Mouse (Mus musculus) heart, embryonic 11.5 days (tissue): ENCODE results near the gene Hgf. TPM values are rescaled to one million over a fixed set of nuclear protein-coding genes. Genes with fewer than 3 reads are reported as not detected.

ENCODE experiments used
- ATAC-seq: fragments of 200-750 bp; cut with Nextera tagmentation; replicated peaks from 2 replicates; pipeline ENCODE4 v1.8.0; 2017; ENCODE audit warnings: moderate library complexity; ENCODE audit not compliant: insufficient number of reproducible peaks, low FRiP score, low TSS enrichment
- H3K27ac ChIP-seq: fragments of 300-500 bp; sonication (generic); 2 replicates; pipeline ENCODE4 v1.5.1; 2014; ENCODE audit warnings: mild to moderate bottlenecking, low read depth, low read length
- H3K27me3 ChIP-seq: fragments of 300-500 bp; sonication (generic); 2 replicates; pipeline ENCODE4 v1.6.1; 2014; ENCODE audit warnings: mild to moderate bottlenecking, low read length, mixed read lengths; ENCODE audit not compliant: control insufficient read depth, insufficient read depth
- H3K36me3 ChIP-seq: fragments of 300-500 bp; sonication (generic); 2 replicates; pipeline ENCODE4 v1.6.1; 2014; ENCODE audit warnings: mild to moderate bottlenecking, low read length, moderate library complexity, mixed read lengths; ENCODE audit not compliant: control insufficient read depth, insufficient read depth
- H3K4me1 ChIP-seq: fragments of 300-500 bp; sonication (generic); 2 replicates; pipeline ENCODE4 v1.6.1; 2014; ENCODE audit warnings: low read length; ENCODE audit not compliant: control insufficient read depth, insufficient read depth
- H3K4me2 ChIP-seq: fragments of 300-500 bp; sonication (generic); 2 replicates; pipeline ENCODE4 v1.6.1; 2014; ENCODE audit warnings: mild to moderate bottlenecking, moderate library complexity
- H3K4me3 ChIP-seq: fragments of 300-500 bp; sonication (generic); 2 replicates; pipeline ENCODE4 v1.5.1; 2014; ENCODE audit warnings: low read depth, low read length
- H3K9ac ChIP-seq: fragments of 300-500 bp; sonication (generic); 2 replicates; pipeline ENCODE4 v1.6.1; 2014; ENCODE audit warnings: mild to moderate bottlenecking, low read depth, low read length, moderate library complexity
- H3K9me3 ChIP-seq: fragments of 300-500 bp; sonication (generic); replicated peaks from 2 replicates; pipeline ENCODE4 v1.6.1; 2016; ENCODE audit warnings: low read length; ENCODE audit not compliant: control insufficient read depth
- WGBS: fragments of 180-500 bp; shearing (Covaris S2); extraction: QIAGEN DNeasy Blood & Tissue Kit; methylation state at CpG from one replicate; pipeline ENCODE4 v1.1.7; 2014; ENCODE audit not compliant: insufficient replicate concordance; 5-methylcytosine and 5-hydroxymethylcytosine counted together
- polyA plus RNA-seq: library from polyadenylated mRNA; unstranded; fragments of >200 nt; fragmentation: Nextera tagmentation; extraction: Ambion mirVana; gene quantifications from 2 replicates; pipeline ENCODE4 v1.2.1, GENCODE M21; 2014

Hgf gene
- polyA plus RNA-seq, 1 experiment from 2014 or later: 2.5 TPM

GRCm38 (mm10) chr5:16568997-16569396 lies 15.7 kb downstream of the Hgf start:
- no peak overlapping the region for H3K27ac ChIP-seq
- H3K9me3 ChIP-seq: no peaks in the 10 kb centered on the region
- H3K36me3 ChIP-seq: no peaks in the 10 kb centered on the region
- H3K4me1 ChIP-seq: no peaks in the 10 kb centered on the region
- H3K9ac ChIP-seq: no peak overlapping the region
- no peaks in the 10 kb centered on the region for H3K27me3 ChIP-seq
- ATAC-seq: no peak
- WGBS: 65% methylated on average over 4 of the region's 4 CpGs
- no peak overlapping the region for H3K4me3 ChIP-seq
- no peak overlapping the region for H3K4me2 ChIP-seq

GRCm38 (mm10) chr5:16577882-16578742 lies 24.8 kb downstream of the Hgf start:
- Histone ChIP-seq H3K36me3 (no peaks in the 10 kb centered on the region), H3K4me1 (no peaks in the 10 kb centered on the region), H3K27ac (no peak overlapping the region), H3K4me3 (no peak overlapping the region), H3K9me3 (no peaks in the 10 kb centered on the region), H3K4me2 (no peak overlapping the region), H3K27me3 (no peaks in the 10 kb centered on the region), H3K9ac (no peak overlapping the region)
- WGBS: 73% methylated on average over 14 of the region's 14 CpGs
- ATAC-seq: no peak

- Histone ChIP-seq H3K27me3 (no peaks in the 10 kb centered on the region), H3K9ac (no peak overlapping the region), H3K4me1 (no peaks in the 10 kb centered on the region), H3K4me2 (no peak overlapping the region), H3K9me3 (no peaks in the 10 kb centered on the region), H3K36me3 (no peaks in the 10 kb centered on the region), H3K4me3 (no peak overlapping the region), H3K27ac (no peak overlapping the region)
- 81% methylated on average over 4 of the region's 4 CpGs for WGBS
- ATAC-seq: no peak
Observed at GRCm38 (mm10) chr5:16595699-16596098, 42.4 kb downstream of the Hgf start.

- Histone ChIP-seq H3K27me3 (no peaks in the 10 kb centered on the region), H3K4me3 (no peak overlapping the region), H3K9me3 (no peaks in the 10 kb centered on the region), H3K9ac (no peak overlapping the region), H3K4me2 (no peak overlapping the region), H3K4me1 (no peaks in the 10 kb centered on the region), H3K27ac (no peak overlapping the region), H3K36me3 (no peaks in the 10 kb centered on the region)
- no peak for ATAC-seq
- 54% methylated on average over 6 of the region's 6 CpGs for WGBS
Observed at GRCm38 (mm10) chr5:16597996-16598395, 44.7 kb downstream of the Hgf start.

- H3K4me1 ChIP-seq: no peaks in the 10 kb centered on the region
- H3K9me3 ChIP-seq: no peaks in the 10 kb centered on the region
- WGBS: 77% methylated on average over 1 of the region's 1 CpGs
- no peaks in the 10 kb centered on the region for H3K27me3 ChIP-seq
- no peak overlapping the region for H3K4me3 ChIP-seq
- H3K4me2 ChIP-seq: no peak overlapping the region
- no peak for ATAC-seq
- H3K36me3 ChIP-seq: no peaks in the 10 kb centered on the region
- no peak overlapping the region for H3K9ac ChIP-seq
- H3K27ac ChIP-seq: no peak overlapping the region
Observed at GRCm38 (mm10) chr5:16601463-16601862, 48.2 kb downstream of the Hgf start.

GRCm38 (mm10) chr5:16632996-16633395 lies 79.7 kb downstream of the Hgf start:
- no peaks in the 10 kb centered on the region for H3K36me3 ChIP-seq
- no peaks in the 10 kb centered on the region for H3K27me3 ChIP-seq
- no peak overlapping the region for H3K27ac ChIP-seq
- H3K4me2 ChIP-seq: no peak overlapping the region
- H3K4me3 ChIP-seq: no peak overlapping the region
- H3K4me1 ChIP-seq: no peaks in the 10 kb centered on the region
- no peaks in the 10 kb centered on the region for H3K9me3 ChIP-seq
- WGBS: 60% methylated on average over 1 of the region's 1 CpGs
- no peak overlapping the region for H3K9ac ChIP-seq
- ATAC-seq: no peak

- 64% methylated on average over 7 of the region's 7 CpGs for WGBS
- Histone ChIP-seq H3K4me2 (no peak overlapping the region), H3K4me1 (no peaks in the 10 kb centered on the region), H3K9ac (no peak overlapping the region), H3K36me3 (no peaks in the 10 kb centered on the region), H3K9me3 (no peaks in the 10 kb centered on the region), H3K4me3 (no peak overlapping the region), H3K27me3 (no peaks in the 10 kb centered on the region), H3K27ac (no peak overlapping the region)
- no peak for ATAC-seq
Observed at GRCm38 (mm10) chr5:16646417-16646816, 93.1 kb downstream of the Hgf start.

GRCm38 (mm10) chr5:16647701-16648100 lies 94.4 kb downstream of the Hgf start:
- Histone ChIP-seq H3K36me3 (no peaks in the 10 kb centered on the region), H3K27ac (no peak overlapping the region), H3K27me3 (no peaks in the 10 kb centered on the region), H3K4me3 (no peak overlapping the region), H3K9ac (no peak overlapping the region), H3K9me3 (no peaks in the 10 kb centered on the region), H3K4me2 (no peak overlapping the region), H3K4me1 (no peaks in the 10 kb centered on the region)
- ATAC-seq: no peak

GRCm38 (mm10) chr5:16650240-16650639 lies 96.9 kb downstream of the Hgf start:
- Histone ChIP-seq H3K4me1 (no peaks in the 10 kb centered on the region), H3K27ac (no peak overlapping the region), H3K9ac (no peak overlapping the region), H3K4me3 (no peak overlapping the region), H3K9me3 (no peaks in the 10 kb centered on the region), H3K27me3 (no peaks in the 10 kb centered on the region), H3K4me2 (no peak overlapping the region), H3K36me3 (no peaks in the 10 kb centered on the region)
- WGBS: 86% methylated on average over 1 of the region's 1 CpGs
- no peak for ATAC-seq
